In the genomic region with DNA sequence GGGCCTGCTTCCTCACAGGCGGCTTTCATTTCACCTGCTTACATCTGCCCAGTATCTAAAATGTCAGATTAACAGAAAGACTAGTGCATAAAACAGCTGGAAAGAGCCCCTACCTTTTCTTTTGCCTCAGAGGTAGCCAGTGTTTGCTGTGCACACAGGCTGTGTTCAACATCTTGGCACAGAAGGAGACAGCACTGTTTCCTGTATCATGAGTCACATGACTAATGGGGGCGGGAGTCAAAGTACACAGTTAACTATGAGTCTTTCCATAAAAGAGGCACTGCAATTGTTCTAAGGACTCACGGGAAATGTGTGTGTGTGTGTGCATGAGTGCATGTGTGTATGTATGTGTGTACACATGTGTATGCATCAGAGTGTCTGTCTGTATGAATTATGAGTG, we compare ENCODE assay signal across 16 mouse cellular contexts. TPM values are rescaled to one million over a fixed set of nuclear protein-coding genes. Genes with fewer than 3 reads are reported as not detected.
DNase-seq lines count a peak whose midpoint lies in the region; ATAC-seq lines count a peak whose summit lies in the region.
"Had no signal": no experiment of that assay in that cellular context is flagged by ENCODE, and none has a peak within 500 bp of the region (broad histone marks: within the 10 kb centered on the region; RNA-seq: fewer than 3 reads in every experiment).

No protein-coding gene starts in this region.

- no peaks in the 10 kb centered on the region for H3K9me3 ChIP-seq in heart, embryonic 11.5 days (replicated peaks; ENCODE audit: control insufficient read depth, low read length)
- H3K9me3 ChIP-seq: heart, embryonic 12.5 days; limb, embryonic 13.5 days had no signal

- no peak overlapping the region for H3K4me3 ChIP-seq in heart, embryonic 11.5 days (ENCODE audit: low read depth, low read length)
- H3K4me3 ChIP-seq: heart, embryonic 12.5 days; left cerebral cortex, adult 2 months; limb, embryonic 13.5 days had no signal

- 60% methylated on average over 3 of the region's 3 CpGs for WGBS in heart, embryonic 11.5 days (ENCODE audit: insufficient replicate concordance)

- no peaks in the 10 kb centered on the region for H3K36me3 ChIP-seq in heart, embryonic 11.5 days (ENCODE audit: control insufficient read depth, insufficient read depth, low read length)
- H3K36me3 ChIP-seq: heart, embryonic 12.5 days; limb, embryonic 13.5 days had no signal

- H3K4me1 ChIP-seq in heart, embryonic 11.5 days (ENCODE audit: control insufficient read depth, insufficient read depth, low read length): peaks cover 8% of the 10 kb centered on the region; the same call in 1 of the 2 replicates

- no peak overlapping the region for H3K27ac ChIP-seq in heart, embryonic 11.5 days (ENCODE audit: low read depth, low read length)
- H3K27ac ChIP-seq: left cerebral cortex, adult 2 months; limb, embryonic 13.5 days had no signal

- DNase-seq in kidney, postnatal 10 days: peak; percentile 38
- no peak for DNase-seq in kidney, adult 18-20 months
- peak; percentile 29 for DNase-seq in 416B (ENCODE audit: low read depth)
- peak; percentile 50 to 61 for DNase-seq in kidney, postnatal 25 days
- DNase-seq: cerebellum, adult 9-11 months; forebrain, postnatal 0 days; heart, postnatal 4 days; lung, postnatal 10 days; thymus, postnatal 25 days had no signal

- ATAC-seq in CD4-positive, CD25-positive, alpha-beta regulatory T cell, adult 4 months: peak; percentile 60
- ATAC-seq in heart, embryonic 11.5 days (replicated peaks; ENCODE audit: insufficient number of reproducible peaks, low FRiP score, low TSS enrichment): no peak
- no peak for ATAC-seq in granulocyte monocyte progenitor cell, adult 5-6 weeks (replicated peaks; ENCODE audit: poor library complexity, severe bottlenecking)
- ATAC-seq: forebrain, postnatal 0 days had no signal

- peaks cover 27% of the 10 kb centered on the region for H3K27me3 ChIP-seq in heart, embryonic 11.5 days (ENCODE audit: control insufficient read depth, insufficient read depth, low read length)

- H3K4me2 ChIP-seq in heart, embryonic 11.5 days: no peak overlapping the region
- H3K4me2 ChIP-seq: heart, embryonic 12.5 days; limb, embryonic 13.5 days; midbrain, embryonic 11.5 days had no signal

- no peak overlapping the region for H3K9ac ChIP-seq in heart, embryonic 11.5 days (ENCODE audit: low read depth, low read length)
- H3K9ac ChIP-seq: forebrain, postnatal 0 days; heart, embryonic 12.5 days; limb, embryonic 13.5 days had no signal

RNA-seq across cellular contexts. Expression of gene Trim2, which starts 43.9 kb away (rescaled TPM):
- polyA plus RNA-seq in CD4-positive, CD25-positive, alpha-beta regulatory T cell, adult 4 months (2017; shearing (Covaris generic)): 1 to 10 TPM; 3.9 to 4.0 TPM
- polyA plus RNA-seq in heart, embryonic 11.5 days (2014; fragmentation: Nextera tagmentation; extraction: Ambion mirVana): 8.9 TPM in 2 replicates
- not detected in 2 replicates for total RNA-seq in granulocyte monocyte progenitor cell, adult 5-6 weeks (2014; fragmentation: Nextera tagmentation)
- total RNA-seq in granulocyte monocyte progenitor cell, adult 5-6 weeks (2017): not detected in 2 replicates
